ENCODE assay signal across 8 mouse cellular contexts in genomic region chr16:84834344-84834743, GRCm38 (mm10). TPM values are rescaled to one million over a fixed set of nuclear protein-coding genes. Genes with fewer than 3 reads are reported as not detected.
DNase-seq lines count a peak whose midpoint lies in the region; ATAC-seq and TF ChIP-seq lines count a peak whose summit lies in the region.

No protein-coding gene starts in this region.

- peak overlapping the region; percentile 100 for H3K27ac ChIP-seq in kidney, postnatal 0 days
- peak overlapping the region; percentile 94 for H3K27ac ChIP-seq in hindbrain, embryonic 14.5 days
- H3K27ac ChIP-seq in midbrain, embryonic 13.5 days: peak overlapping the region; percentile 97

- peaks cover 8% of the 10 kb centered on the region for H3K4me1 ChIP-seq in kidney, postnatal 0 days (replicated peaks; ENCODE audit: insufficient read depth, low read length)
- peaks cover 7% of the 10 kb centered on the region for H3K4me1 ChIP-seq in hindbrain, embryonic 14.5 days (replicated peaks; ENCODE audit: control insufficient read depth, insufficient read depth, low read length)
- H3K4me1 ChIP-seq in midbrain, embryonic 13.5 days (replicated peaks): peaks cover 40% of the 10 kb centered on the region

- peak; percentile 0; the same call in 1 of the 2 replicates for ATAC-seq in kidney, postnatal 0 days (replicated peaks; ENCODE audit: low FRiP score, low read depth)
- ATAC-seq in common myeloid progenitor, adult 5-6 weeks (replicated peaks; ENCODE audit: low read depth, poor library complexity, severe bottlenecking): peak; percentile 24
- ATAC-seq in hindbrain, embryonic 14.5 days (ENCODE audit: low FRiP score): no peak
- no peak for ATAC-seq in midbrain, embryonic 13.5 days

- no peak for TF ChIP-seq CTCF in kidney, postnatal 0 days (IDR thresholded peaks at IDR 0.05; ENCODE audit: low read depth)

- H3K9me3 ChIP-seq in kidney, postnatal 0 days (replicated peaks; ENCODE audit: low read length): no peaks in the 10 kb centered on the region
- no peaks in the 10 kb centered on the region for H3K9me3 ChIP-seq in hindbrain, embryonic 14.5 days (ENCODE audit: control insufficient read depth, low read length)
- no peaks in the 10 kb centered on the region for H3K9me3 ChIP-seq in midbrain, embryonic 13.5 days

- no peak for DNase-seq in kidney, postnatal 0 days (ENCODE audit: low spot score)
- no peak for DNase-seq in kidney, adult 18-20 months
- DNase-seq in hindbrain, embryonic 14.5 days (ENCODE audit: low spot score): no peak
- DNase-seq in left cerebral cortex, adult 8-10 months (ENCODE audit: low spot score in 2 of 2): no peak
- no peak for DNase-seq in thymus, postnatal 10 days (ENCODE audit: low spot score in 2 of 2)
- DNase-seq in adipocyte (ENCODE audit: low spot score): no peak

- under 1% methylated on average over 22 of the region's 22 CpGs for WGBS in kidney, postnatal 0 days
- under 1% methylated on average over 22 of the region's 22 CpGs for WGBS in hindbrain, embryonic 14.5 days
- under 1% methylated on average over 22 of the region's 22 CpGs for WGBS in midbrain, embryonic 13.5 days

- H3K4me2 ChIP-seq in kidney, postnatal 0 days (ENCODE audit: low read length): peak overlapping the region; percentile 61
- H3K4me2 ChIP-seq in hindbrain, embryonic 14.5 days (replicated peaks): peak overlapping the region; percentile 90
- peak overlapping the region; percentile 83 for H3K4me2 ChIP-seq in midbrain, embryonic 13.5 days (replicated peaks)

- H3K4me3 ChIP-seq in kidney, postnatal 0 days (replicated peaks; ENCODE audit: low read depth, low read length): peak overlapping the region; percentile 96
- peak overlapping the region; percentile 86 for H3K4me3 ChIP-seq in hindbrain, embryonic 14.5 days (replicated peaks; ENCODE audit: low read length)
- peak overlapping the region; percentile 94 for H3K4me3 ChIP-seq in midbrain, embryonic 13.5 days (replicated peaks)

- H3K36me3 ChIP-seq in kidney, postnatal 0 days (ENCODE audit: insufficient read depth, low read length): peaks cover 14% of the 10 kb centered on the region
- H3K36me3 ChIP-seq in hindbrain, embryonic 14.5 days (replicated peaks; ENCODE audit: control insufficient read depth, insufficient read depth): peaks cover 33% of the 10 kb centered on the region
- peaks cover 28% of the 10 kb centered on the region for H3K36me3 ChIP-seq in midbrain, embryonic 13.5 days

- no peaks in the 10 kb centered on the region for H3K27me3 ChIP-seq in kidney, postnatal 0 days (ENCODE audit: insufficient read depth, low read length)
- no peaks in the 10 kb centered on the region for H3K27me3 ChIP-seq in hindbrain, embryonic 14.5 days (ENCODE audit: control insufficient read depth, insufficient read depth, low read length)
- no peaks in the 10 kb centered on the region for H3K27me3 ChIP-seq in midbrain, embryonic 13.5 days

- peak overlapping the region; percentile 99 for H3K9ac ChIP-seq in kidney, postnatal 0 days (ENCODE audit: low read depth, low read length)
- peak overlapping the region; percentile 95 for H3K9ac ChIP-seq in hindbrain, embryonic 14.5 days
- H3K9ac ChIP-seq in midbrain, embryonic 13.5 days (replicated peaks): peak overlapping the region; percentile 98

RNA-seq across cellular contexts. Expression of gene Gabpa, which starts 0.4 kb away (rescaled TPM):
- polyA plus RNA-seq in kidney, postnatal 0 days (2015; fragmentation: Nextera tagmentation; extraction: Ambion mirVana): 24.6 and 26.2 TPM in 2 replicates
- total RNA-seq in common myeloid progenitor, adult 5-6 weeks (2017): 75.3 and 86.6 TPM in 2 replicates
- 20.3 and 21.8 TPM in 2 replicates for polyA plus RNA-seq in hindbrain, embryonic 14.5 days (2014; fragmentation: Nextera tagmentation; extraction: Ambion mirVana)
- polyA plus RNA-seq in midbrain, embryonic 13.5 days (2015; fragmentation: Nextera tagmentation; extraction: Ambion mirVana): 22.8 and 23.4 TPM in 2 replicates
- total RNA-seq in left cerebral cortex, adult 8-10 months (2022): 10 to 100 TPM; 17.1 to 20.5 (median 19.1) TPM

RNA-seq across cellular contexts. Expression of gene Atp5j, which starts 1.1 kb away (rescaled TPM):
- polyA plus RNA-seq in kidney, postnatal 0 days (2015; fragmentation: Nextera tagmentation; extraction: Ambion mirVana): 1,513 and 1,607 TPM in 2 replicates
- total RNA-seq in common myeloid progenitor, adult 5-6 weeks (2017): 290 and 371 TPM in 2 replicates
- polyA plus RNA-seq in hindbrain, embryonic 14.5 days (2014; fragmentation: Nextera tagmentation; extraction: Ambion mirVana): 757 and 881 TPM in 2 replicates
- 827 and 861 TPM in 2 replicates for polyA plus RNA-seq in midbrain, embryonic 13.5 days (2015; fragmentation: Nextera tagmentation; extraction: Ambion mirVana)
- 100 to 1,000 TPM; 299 to 394 (median 366) TPM for total RNA-seq in left cerebral cortex, adult 8-10 months (2022)

Comparison
In these comparisons a context has a peak if more than half of its experiments do, and no peak if none do; other contexts are left out.
1. ATAC-seq: peak in kidney, postnatal 0 days (single experiment) and common myeloid progenitor, adult 5-6 weeks (single experiment); none in hindbrain, embryonic 14.5 days (single experiment) and midbrain, embryonic 13.5 days (single experiment).
2. Peak in every context shown above with its lines, with median percentiles within 50 percentile points of each other: H3K27ac ChIP-seq, H3K4me2 ChIP-seq, H3K4me3 ChIP-seq and H3K9ac ChIP-seq.